Mouse (Mus musculus): ENCODE results near the gene Rragb.
A peak's percentile ranks its signal among the peaks of the same experiment; 100 is the strongest.
"Not testable (repeated sequence)": the region's sequence is repeated elsewhere in the genome, so short reads cannot be mapped to it uniquely, and the experiment has no call there.

Rragb gene

GRCm38 (mm10) chrX:153139734-153140515, at the start of gene Rragb:
TSS of gene Rragb (plus strand) at chrX:153139981.
- DNase-seq: peak; percentile 96

- no peak for DNase-seq
Observed at GRCm38 (mm10) chrX:153118486-153118885, 21.3 kb upstream of the Rragb start, which contains the start of gene Foxr2. TSS of gene Foxr2 (plus strand) at chrX:153118786.

GRCm38 (mm10) chrX:153119013-153119412, 20.8 kb upstream of the Rragb start:
- DNase-seq: no peak

- DNase-seq: no peak
Observed at GRCm38 (mm10) chrX:153142656-153143055, 2.9 kb downstream of the Rragb start.

GRCm38 (mm10) chrX:153151766-153152165, 12.0 kb downstream of the Rragb start:
- DNase-seq: no peak

- peak; percentile 3 for DNase-seq
Observed at GRCm38 (mm10) chrX:153155322-153155721, 15.5 kb downstream of the Rragb start.

GRCm38 (mm10) chrX:153174786-153175185, 35.0 kb downstream of the Rragb start:
- no peak for DNase-seq

- DNase-seq: no peak
Observed at GRCm38 (mm10) chrX:153182221-153182620, 42.4 kb downstream of the Rragb start.

- DNase-seq: not testable (repeated sequence)
Observed at GRCm38 (mm10) chrX:153199185-153199584, 59.4 kb downstream of the Rragb start.

GRCm38 (mm10) chrX:153211101-153211500, 71.3 kb downstream of the Rragb start:
- no peak for DNase-seq
